Mouse (Mus musculus) small intestine, adult 2 months (tissue): ENCODE measurements around the gene Raf1.

Experiments
- CTCF ChIP-seq: fragments of 200-500 bp; IDR thresholded peaks from 2 replicates; pipeline ENCODE4 v1.5.1; 2012; ENCODE audit warnings: low read depth, mild to moderate bottlenecking, control low read depth, inconsistent platforms, low read length, moderate library complexity, mixed read lengths; ENCODE audit not compliant: insufficient replicate concordance, insufficient read length; ENCODE audit errors: extremely low read depth
- POLR2A ChIP-seq: fragments of 200-500 bp; IDR thresholded peaks from 2 replicates; pipeline ENCODE4 v1.6.1; 2012; ENCODE audit warnings: low read depth, mild to moderate bottlenecking, control low read depth, inconsistent platforms, low read length, moderate library complexity

DNA sequence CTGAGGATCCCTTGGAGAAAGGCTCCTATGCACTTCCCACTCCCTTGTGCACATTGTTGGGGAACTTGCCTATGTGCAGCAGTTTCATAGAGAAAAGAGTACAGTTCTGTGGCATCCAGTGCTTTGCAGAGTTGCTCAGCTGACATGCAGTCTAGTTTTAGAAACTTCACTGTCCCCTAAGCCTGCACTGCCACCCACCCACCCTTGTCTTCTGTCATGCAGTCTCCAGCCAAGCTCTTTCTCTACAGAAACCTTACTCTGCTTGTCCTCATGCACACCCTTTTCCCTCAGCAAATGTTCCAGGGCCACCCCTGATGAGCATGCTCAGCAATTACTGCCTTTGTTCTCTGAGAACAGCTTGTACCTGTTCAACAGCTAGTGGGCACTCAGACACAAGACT, 62.6 kb downstream of the Raf1 start:
- TF ChIP-seq POLR2A (no peak), CTCF (no peak)
